Mouse (Mus musculus) left cerebral cortex, adult 9 months (tissue): ENCODE results near the gene 4931409K22Rik.
"Not testable (repeated sequence)": the region's sequence is repeated elsewhere in the genome, so short reads cannot be mapped to it uniquely, and the experiment has no call there.

Experiments used
- DNase-seq, 2 experiments: peaks; one replicate each; pipeline ENCODE4 v3.0.0; 2022; ENCODE audit warnings: low spot score in 2 of 2

The 4931409K22Rik gene

GRCm38 (mm10) chr5:24593928-24594327, 37.3 kb upstream of the 4931409K22Rik start:
- DNase-seq, result no peak

GRCm38 (mm10) chr5:24593230-24593629, 36.6 kb upstream of the 4931409K22Rik start:
- no peak for DNase-seq

GRCm38 (mm10) chr5:24592471-24593160, 36.0 kb upstream of the 4931409K22Rik start:
- DNase-seq, result no peak

DNA sequence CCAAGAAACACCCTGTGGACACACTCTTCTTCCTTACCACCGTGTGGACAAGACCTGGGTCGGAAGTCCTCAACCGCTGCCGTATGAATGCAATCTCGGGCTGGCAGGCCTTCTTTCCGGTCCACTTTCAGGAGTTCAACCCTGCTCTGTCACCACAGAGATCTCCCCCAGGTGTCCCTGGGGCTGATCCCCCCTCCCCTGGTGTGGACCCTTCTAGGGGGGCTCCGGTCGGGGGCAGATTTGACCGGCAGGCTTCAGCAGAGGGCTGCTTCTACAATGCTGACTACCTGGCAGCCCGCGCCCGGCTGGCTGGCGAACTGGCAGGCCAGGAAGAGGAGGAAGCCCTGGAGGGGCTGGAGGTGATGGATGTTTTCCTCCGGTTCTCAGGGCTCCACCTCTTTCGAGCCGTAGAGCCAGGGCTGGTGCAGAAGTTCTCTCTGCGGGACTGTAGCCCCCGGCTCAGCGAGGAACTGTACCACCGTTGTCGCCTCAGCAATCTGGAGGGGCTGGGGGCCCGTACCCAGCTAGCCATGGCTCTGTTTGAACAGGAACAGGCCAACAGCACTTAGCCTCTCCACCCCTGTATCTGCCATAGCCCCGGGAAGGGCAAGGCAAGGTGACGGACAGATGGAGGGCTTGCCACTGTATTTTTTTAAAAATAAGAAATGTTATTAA, 35.3 kb upstream of the 4931409K22Rik start:
- no peak for DNase-seq

DNA sequence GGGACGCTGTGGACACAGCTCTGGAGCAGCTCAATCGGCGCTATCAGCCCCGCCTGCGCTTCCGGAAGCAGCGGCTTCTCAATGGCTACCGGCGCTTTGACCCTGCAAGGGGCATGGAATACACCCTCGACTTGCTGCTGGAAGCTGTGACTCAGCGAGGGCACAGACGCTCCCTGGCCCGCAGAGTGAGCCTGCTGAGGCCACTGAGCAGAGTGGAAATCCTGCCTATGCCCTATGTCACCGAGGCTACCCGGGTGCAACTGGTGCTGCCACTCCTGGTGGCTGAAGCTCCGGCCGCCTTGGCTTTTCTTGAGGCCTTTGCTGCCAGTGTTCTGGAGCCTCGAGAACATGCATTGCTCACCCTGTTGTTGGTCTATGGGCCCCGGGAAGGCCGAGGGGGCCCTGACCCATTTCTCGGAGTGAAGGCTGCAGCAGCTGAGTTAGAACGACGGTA, 34.7 kb upstream of the 4931409K22Rik start:
- DNase-seq, result no peak

DNA sequence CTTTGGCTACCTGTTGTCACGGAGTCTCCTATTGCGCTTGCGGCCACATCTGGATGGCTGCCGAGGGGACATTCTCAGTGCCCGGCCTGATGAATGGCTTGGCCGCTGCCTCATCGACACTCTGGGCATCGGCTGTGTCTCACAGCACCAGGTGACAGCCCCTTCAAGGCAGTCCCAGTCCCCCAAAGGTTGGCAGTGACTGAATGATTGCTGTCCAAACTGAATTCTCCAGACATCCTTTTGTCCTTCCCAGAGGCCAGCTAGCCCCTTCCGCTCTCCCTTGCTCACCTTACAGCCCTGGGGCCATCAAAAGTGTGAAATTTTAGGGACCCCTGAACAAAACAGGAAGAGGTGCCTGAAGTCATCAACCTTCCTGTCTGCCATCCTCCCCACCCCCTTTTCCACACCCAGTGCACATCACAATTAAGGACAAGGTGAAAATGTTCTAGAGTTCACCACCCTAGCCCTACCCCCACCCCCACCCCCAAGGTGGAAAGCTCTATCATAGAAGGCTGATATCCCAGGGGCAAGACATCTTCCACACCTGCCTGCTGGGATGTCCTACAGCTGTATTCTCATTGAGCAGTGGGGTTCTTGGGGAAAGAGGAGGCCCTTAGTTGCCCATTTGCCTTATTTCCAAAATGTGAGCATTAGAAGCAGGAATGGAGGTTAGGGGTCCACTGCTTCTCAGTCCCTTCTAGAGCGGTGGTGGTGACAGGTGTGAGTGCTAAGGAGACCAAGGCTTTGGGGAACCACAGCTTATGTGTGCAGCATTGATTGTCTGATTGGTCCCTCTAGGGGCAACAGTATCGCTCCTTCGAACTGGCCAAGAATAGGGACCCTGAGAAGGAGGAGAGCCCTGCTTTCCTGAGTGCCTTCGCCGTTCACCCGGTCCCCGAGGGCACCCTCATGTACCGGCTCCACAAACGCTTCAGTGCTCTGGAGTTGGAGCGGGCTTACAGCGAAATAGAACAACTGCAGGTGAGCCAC, 33.2 kb upstream of the 4931409K22Rik start:
- DNase-seq, result no peak

GRCm38 (mm10) chr5:24587200-24587577, 30.6 kb upstream of the 4931409K22Rik start:
- peak in 1 of 2 experiments; percentile 65 for DNase-seq

DNA sequence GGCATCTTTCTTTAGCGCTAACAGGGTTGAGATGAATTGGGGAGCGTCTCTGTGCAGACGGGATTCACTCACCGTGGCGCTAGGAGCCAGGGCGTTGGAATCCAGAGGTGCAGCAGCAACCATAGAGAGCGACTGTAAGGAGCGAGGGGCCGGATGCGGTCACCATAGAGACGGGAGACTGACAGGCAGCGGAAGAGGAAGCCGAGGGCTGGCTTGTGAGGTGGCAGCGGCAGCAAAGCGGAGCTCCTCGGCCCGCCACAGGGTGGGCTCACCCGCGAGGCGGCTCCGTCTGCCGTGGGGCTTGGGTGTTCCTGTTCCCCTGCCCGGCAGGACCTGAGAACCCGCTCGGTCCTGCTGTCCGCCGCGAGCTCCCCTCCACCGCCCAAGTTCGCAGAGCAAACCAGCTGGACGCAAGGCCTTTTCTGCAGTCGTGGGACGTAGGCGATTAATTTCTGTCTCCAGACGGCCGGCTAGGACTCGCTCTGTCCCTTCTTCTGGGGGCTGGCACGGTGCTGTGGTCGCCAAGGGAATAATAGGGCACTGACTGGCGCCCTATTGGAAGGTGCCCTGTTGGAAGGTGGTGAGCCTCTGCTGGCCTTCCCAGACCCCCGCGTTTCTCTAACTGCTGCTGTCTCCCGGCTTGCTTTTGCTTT, 30.1 kb upstream of the 4931409K22Rik start, which contains the start of gene Chpf2:
Chpf2 (plus strand) TSS at position 195 of the 653 bp plus-strand sequence.
- peak in 1 of 2 experiments; percentile 78 for DNase-seq

DNA sequence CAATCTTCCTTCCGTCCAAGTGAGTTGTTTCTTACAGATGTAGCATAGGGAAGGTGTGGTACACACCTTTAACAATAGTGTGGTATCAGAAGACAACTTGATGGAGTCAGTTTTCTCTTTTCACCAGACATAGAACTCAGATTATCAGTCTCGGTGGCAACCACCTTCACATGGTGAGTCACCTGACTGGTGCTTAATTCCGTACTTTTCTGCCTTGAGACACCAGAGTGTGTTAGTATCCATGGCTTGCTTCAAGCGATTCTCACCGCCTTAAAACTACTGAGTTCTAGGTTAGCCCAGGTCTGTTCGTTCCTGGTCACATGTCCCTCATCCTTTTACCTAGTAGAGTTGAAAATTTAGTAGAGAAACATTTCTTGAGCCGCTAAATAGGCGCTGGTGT, 29.5 kb upstream of the 4931409K22Rik start:
- peak in 1 of 2 experiments; percentile 25 for DNase-seq

GRCm38 (mm10) chr5:24578109-24578963, 21.7 kb upstream of the 4931409K22Rik start:
- no peak for DNase-seq

- DNase-seq, result peak; percentile 99 to 100
These were observed 20.7 kb upstream of the 4931409K22Rik start, which contains the start of gene Abcf2 for GRCm38 (mm10) chr5:24577183-24577929. TSS of gene Abcf2 (minus strand) at chr5:24577467.

DNA sequence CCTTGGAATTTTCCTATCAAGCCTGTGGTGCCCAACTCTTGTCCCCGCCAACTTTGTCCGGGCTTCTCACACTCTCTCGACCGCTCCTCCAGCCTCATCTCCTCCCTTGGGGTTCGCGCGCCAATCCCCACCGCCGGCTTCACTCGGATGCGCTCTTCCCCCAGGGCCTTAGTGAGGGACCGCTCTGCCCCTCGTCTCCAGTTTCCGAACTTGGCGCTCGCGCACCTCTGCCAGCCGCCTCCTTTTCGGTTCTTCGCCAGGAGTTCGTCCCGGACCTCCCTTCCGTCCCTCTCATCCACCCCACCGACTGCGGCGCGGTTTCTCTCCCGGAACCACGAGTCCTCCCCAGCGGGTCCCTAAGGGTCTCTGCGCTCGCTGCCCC, 20.2 kb upstream of the 4931409K22Rik start:
- DNase-seq, result no peak

DNA sequence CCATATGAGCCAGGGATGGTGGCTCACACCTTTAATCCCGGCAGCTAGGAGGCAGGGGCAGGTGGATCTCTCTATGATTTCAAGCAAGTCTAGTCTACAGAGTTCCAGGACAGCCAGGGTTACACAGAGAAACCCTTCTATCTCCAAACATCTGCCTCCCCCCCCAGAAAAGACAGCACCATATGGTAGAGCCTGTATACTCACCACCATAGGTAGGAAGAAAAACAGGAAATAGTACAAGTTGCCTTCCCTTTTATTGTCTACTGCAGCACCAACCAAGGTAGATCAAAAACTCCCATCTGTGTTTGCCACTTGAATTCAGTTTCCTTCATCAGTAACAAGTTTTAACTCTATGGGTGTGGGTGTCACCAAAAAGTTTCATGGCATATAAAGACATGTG, 19.3 kb upstream of the 4931409K22Rik start:
- DNase-seq, result no peak

GRCm38 (mm10) chr5:24555335-24555734, 1.3 kb downstream of the 4931409K22Rik start:
- DNase-seq, result not testable (repeated sequence)

GRCm38 (mm10) chr5:24553621-24554244, 2.9 kb downstream of the 4931409K22Rik start:
- no peak for DNase-seq

GRCm38 (mm10) chr5:24551317-24551688, 5.3 kb downstream of the 4931409K22Rik start:
- DNase-seq, result no peak

DNA sequence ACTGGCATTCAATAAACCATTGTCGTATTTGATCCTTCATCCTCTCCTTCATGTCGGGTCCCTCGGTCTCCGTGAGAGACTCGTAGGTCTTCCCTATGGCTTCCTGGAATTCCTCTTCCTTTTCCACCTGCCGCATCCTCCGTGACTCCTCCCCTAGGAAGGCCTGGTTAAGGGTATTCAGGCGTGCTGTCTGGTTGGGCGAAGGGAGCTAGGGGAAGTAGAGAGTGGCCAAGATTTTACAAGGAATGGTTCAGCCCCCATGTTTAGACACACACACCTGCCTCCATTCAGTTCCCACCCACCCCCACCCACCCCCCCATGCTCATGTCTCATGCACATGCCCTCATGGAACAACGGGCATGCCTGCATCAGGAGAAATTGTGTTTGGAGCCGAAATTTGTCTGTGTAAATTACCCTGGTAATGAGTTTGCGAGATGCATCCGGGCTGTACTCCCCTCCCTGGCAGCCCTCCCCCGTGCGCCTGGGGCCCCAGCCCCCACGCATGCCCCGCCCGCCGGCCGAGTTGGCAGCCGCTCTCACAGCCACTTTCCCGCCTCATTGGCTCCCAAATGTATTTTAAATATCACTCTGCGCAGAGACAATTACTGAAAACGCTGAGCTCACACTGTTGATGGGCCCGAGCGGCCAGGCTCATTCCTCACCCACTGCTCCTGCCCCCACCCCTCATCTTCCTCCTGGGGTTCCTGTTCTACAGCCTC, 5.9 kb downstream of the 4931409K22Rik start:
- DNase-seq, result peak in 1 of 2 experiments; percentile 49

GRCm38 (mm10) chr5:24542643-24543042, 14.0 kb downstream of the 4931409K22Rik start:
- no peak for DNase-seq
